Mouse (Mus musculus) liver, postnatal 0 days (tissue): Measurements from ENCODE around the gene Apbb1.

Source experiments
- CTCF ChIP-seq: sonication (generic); IDR thresholded peaks from 2 replicates; pipeline ENCODE4 v1.5.1; 2016; ENCODE audit warnings: antibody characterized with exemption, low read depth
- EP300 ChIP-seq: IDR thresholded peaks from 2 replicates; pipeline ENCODE4 v1.6.1; 2016; ENCODE audit warnings: antibody characterized with exemption, low read depth, mild to moderate bottlenecking

GRCm38 (mm10) chr7:105568988-105569471 is 12.4 kb downstream of the Apbb1 start:
- TF ChIP-seq CTCF (no peak), EP300 (no peak)
